Mouse (Mus musculus) forebrain, embryonic 11.5 days (tissue): ENCODE measurements around the gene Cib1. TPM values are rescaled to one million over a fixed set of nuclear protein-coding genes. Genes with fewer than 3 reads are reported as not detected.

Experiments used
- ATAC-seq: fragments of 200-750 bp; cut with Nextera tagmentation; replicated peaks from 2 replicates; pipeline ENCODE4 v1.8.0; 2017; ENCODE audit warnings: moderate TSS enrichment; ENCODE audit not compliant: low FRiP score
- DNase-seq: peaks from one replicate; pipeline ENCODE4 v3.0.0-alpha.2; 2017; ENCODE audit warnings: low spot score
- H3K27ac ChIP-seq: fragments of 300-500 bp; sonication (generic); 2 replicates; pipeline ENCODE4 v1.5.1; 2014; ENCODE audit warnings: low read depth, low read length
- H3K27me3 ChIP-seq: fragments of 300-500 bp; sonication (generic); 2 replicates; pipeline ENCODE4 v1.6.1; 2014; ENCODE audit warnings: mild to moderate bottlenecking, low read length, mixed read lengths; ENCODE audit not compliant: control insufficient read depth, insufficient read depth
- H3K36me3 ChIP-seq: fragments of 300-500 bp; sonication (generic); 2 replicates; pipeline ENCODE4 v1.6.1; 2014; ENCODE audit warnings: mild to moderate bottlenecking, low read length, moderate library complexity, mixed read lengths; ENCODE audit not compliant: control insufficient read depth, insufficient read depth
- H3K4me1 ChIP-seq: fragments of 300-500 bp; sonication (generic); replicated peaks from 2 replicates; pipeline ENCODE4 v1.6.1; 2014; ENCODE audit warnings: low read length, mixed read lengths; ENCODE audit not compliant: control insufficient read depth, insufficient read depth
- H3K4me2 ChIP-seq: fragments of 300-500 bp; sonication (generic); 2 replicates; pipeline ENCODE4 v1.6.1; 2014; ENCODE audit warnings: low read depth, mild to moderate bottlenecking, low read length, moderate library complexity, mixed read lengths; ENCODE audit not compliant: severe bottlenecking
- H3K4me3 ChIP-seq: fragments of 300-500 bp; sonication (generic); 2 replicates; pipeline ENCODE4 v1.5.1; 2014; ENCODE audit warnings: low read depth, low read length
- H3K9ac ChIP-seq: fragments of 300-500 bp; sonication (generic); 2 replicates; pipeline ENCODE4 v1.6.1; 2014; ENCODE audit warnings: low read length
- H3K9me3 ChIP-seq: fragments of 300-500 bp; sonication (generic); 2 replicates; pipeline ENCODE4 v1.6.1; 2016; ENCODE audit warnings: low read length, mixed read lengths; ENCODE audit not compliant: control insufficient read depth
- WGBS: fragments of 180-500 bp; shearing (Covaris S2); extraction: QIAGEN DNeasy Blood & Tissue Kit; methylation state at CpG from one replicate; pipeline ENCODE4 v1.1.7; 2014; 5-methylcytosine and 5-hydroxymethylcytosine counted together
- polyA plus RNA-seq: library from polyadenylated mRNA; unstranded; fragments of >200 nt; fragmentation: Nextera tagmentation; extraction: Ambion mirVana; gene quantifications from 2 replicates; pipeline ENCODE4 v1.2.1, GENCODE M21; 2014

Gene Cib1
- polyA plus RNA-seq, 1 experiment from 2014 or later, result 51.4 TPM

DNA sequence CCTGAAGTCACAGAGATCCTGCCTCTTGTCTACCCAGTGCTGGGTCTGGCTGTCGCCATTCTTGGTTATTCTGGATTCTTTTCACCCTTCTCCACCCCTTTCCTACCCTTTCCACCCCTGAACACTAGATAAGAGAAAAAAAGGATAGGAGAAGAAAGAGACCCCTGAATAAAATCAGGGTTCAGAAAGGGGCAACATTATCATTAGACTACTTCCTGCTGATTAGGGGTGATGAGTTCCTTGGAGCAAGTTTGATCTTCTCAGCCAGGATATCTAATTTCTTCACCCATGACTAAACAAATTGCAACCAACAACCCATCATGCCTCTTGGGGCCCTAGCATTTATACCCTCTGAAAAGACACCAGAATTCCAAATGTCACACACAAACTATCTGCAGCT, 35.2 kb upstream of the Cib1 start:
- H3K27me3 ChIP-seq, result no peaks in the 10 kb centered on the region
- H3K4me3 ChIP-seq, result no peak overlapping the region
- no peak overlapping the region for H3K9ac ChIP-seq
- peaks cover 5% of the 10 kb centered on the region; the same call in 1 of the 2 replicates for H3K4me1 ChIP-seq
- ATAC-seq (no peak), DNase-seq (no peak)
- peaks cover 5% of the 10 kb centered on the region; the same call in 1 of the 2 replicates for H3K36me3 ChIP-seq
- H3K9me3 ChIP-seq, result no peaks in the 10 kb centered on the region
- 79% methylated on average over 1 of the region's 1 CpGs for WGBS
- H3K4me2 ChIP-seq, result no peak overlapping the region
- no peak overlapping the region for H3K27ac ChIP-seq

DNA sequence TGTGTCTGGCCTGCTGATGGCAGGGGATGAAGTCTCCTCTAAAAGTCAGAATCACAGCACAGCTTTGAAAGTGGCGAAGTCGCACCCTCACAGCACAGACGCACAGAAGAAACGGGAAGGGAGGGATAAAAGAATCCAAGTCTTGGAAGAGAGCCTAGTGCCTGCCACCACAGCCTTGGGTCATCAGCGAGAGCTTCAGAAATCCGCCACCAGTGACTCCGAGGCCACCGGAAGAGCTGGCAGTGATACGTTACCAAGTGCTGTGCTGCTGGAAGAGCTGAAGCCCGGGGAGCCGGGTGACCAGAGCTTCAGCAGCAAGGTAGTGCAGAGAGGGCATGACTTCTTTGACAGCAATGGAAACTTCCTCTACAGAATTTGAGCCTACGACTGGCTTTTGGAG, 32.0 kb upstream of the Cib1 start:
- H3K9me3 ChIP-seq, result no peaks in the 10 kb centered on the region

DNA sequence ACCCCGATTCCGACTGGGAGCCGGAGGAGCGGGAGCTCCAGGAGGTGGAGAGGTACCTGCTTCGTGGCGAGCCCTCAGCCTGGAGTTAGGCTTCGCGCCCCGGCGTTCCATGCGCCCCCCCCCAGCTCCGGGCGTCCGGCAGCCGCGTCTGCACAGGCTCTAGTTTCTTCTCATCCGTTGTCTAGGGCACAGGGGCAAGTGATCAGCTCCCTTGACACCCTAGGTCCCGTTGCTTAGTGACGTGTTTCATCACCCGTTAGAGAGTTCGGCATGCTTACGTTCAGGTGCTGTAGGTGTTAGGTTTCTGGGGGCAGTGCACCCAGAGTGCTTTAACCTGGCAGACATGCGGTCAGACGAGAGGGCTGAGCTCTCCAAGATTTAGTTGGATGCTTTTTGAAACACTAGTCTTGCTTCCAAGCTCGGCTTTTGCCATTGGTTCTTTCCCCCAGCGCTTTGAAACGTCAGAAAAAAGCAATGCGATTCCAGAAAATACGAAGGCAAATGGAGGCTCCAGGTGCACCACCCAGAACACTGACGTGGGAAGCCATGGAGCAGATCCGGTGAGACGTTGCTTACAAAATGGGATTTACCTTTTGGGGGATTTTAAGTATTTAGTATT, 28.9 kb upstream of the Cib1 start:
- H3K9me3 ChIP-seq, result no peaks in the 10 kb centered on the region
- H3K4me2 ChIP-seq, result peak overlapping the region; percentile 90
- H3K27me3 ChIP-seq, result no peaks in the 10 kb centered on the region
- peak overlapping the region; percentile 81 for H3K4me3 ChIP-seq
- ATAC-seq, result peak; percentile 51; the same call in 1 of the 2 replicates
- peaks cover 5% of the 10 kb centered on the region; the same call in 1 of the 2 replicates for H3K4me1 ChIP-seq
- no peak for DNase-seq
- WGBS, result 2% methylated on average over 32 of the region's 32 CpGs
- peaks cover under 1% of the 10 kb centered on the region; the same call in 1 of the 2 replicates for H3K36me3 ChIP-seq
- H3K9ac ChIP-seq, result peak overlapping the region; percentile 80
- H3K27ac ChIP-seq, result no peak overlapping the region

More for the DNA sequence above, 32.0 kb upstream of the Cib1 start:
- H3K4me2 ChIP-seq, result no peak overlapping the region
- no peak overlapping the region for H3K4me3 ChIP-seq
- H3K9ac ChIP-seq, result no peak overlapping the region
- DNase-seq (no peak), ATAC-seq (no peak)
- H3K36me3 ChIP-seq, result peaks cover 5% of the 10 kb centered on the region; the same call in 1 of the 2 replicates
- H3K4me1 ChIP-seq, result peaks cover 8% of the 10 kb centered on the region; the same call in 1 of the 2 replicates
- no peak overlapping the region for H3K27ac ChIP-seq
- H3K27me3 ChIP-seq, result no peaks in the 10 kb centered on the region
- 96% methylated on average over 12 of the region's 12 CpGs for WGBS

DNA sequence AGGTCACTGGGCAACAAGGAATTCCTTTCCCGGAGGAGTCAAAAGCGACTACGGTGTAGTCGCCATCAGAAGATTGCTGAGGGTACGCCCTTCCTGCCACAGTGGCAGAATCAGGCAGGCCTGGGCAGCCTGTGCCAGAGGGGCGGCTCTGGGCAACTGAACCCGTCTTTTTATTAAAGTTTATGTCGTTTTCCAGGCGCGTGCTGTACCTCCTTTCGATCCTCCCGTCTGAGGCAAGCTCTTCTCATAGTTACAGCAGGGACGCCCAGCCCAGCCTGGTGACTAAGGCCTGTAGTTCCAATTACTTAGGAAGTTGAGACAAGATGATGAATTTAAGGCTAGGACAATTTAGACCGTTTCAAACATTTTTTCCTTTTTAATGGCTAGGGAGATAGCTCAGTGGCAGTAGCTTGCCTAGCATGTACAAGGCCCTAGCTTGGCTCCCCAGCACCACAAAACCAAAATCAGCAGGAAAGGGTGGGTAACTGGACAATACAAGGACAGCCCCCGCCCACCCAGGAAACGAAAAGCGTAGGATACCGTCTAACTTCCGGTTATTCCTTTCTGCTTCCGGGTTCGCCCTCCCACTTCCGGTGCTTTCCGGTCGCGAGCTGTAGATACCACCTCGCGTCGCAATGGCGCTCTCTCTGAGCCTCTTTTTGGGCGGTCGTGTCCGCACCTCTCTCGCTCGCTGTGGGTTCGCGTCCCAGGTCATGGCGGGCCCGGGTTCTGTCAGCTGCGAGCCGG, 28.2 kb upstream of the Cib1 start, which contains the start of gene Ngrn:
Gene Ngrn (plus strand): TSS at position 591 of the 747 bp plus-strand sequence.
- Histone ChIP-seq H3K4me1 (peaks cover 5% of the 10 kb centered on the region; the same call in 1 of the 2 replicates), H3K9ac (peak within 1 kb of the TSS; percentile 80), H3K9me3 (no peaks in the 10 kb centered on the region), H3K27me3 (no peaks in the 10 kb centered on the region), H3K4me3 (peak within 1 kb of the TSS; percentile 81), H3K27ac (peak within 1 kb of the TSS; percentile 38; the same call in 1 of the 2 replicates), H3K36me3 (no peaks in the 10 kb centered on the region; the same call in 1 of the 2 replicates), H3K4me2 (peak within 1 kb of the TSS; percentile 90)
- 26% methylated on average over 40 of the region's 40 CpGs for WGBS
- peak; percentile 89 for DNase-seq
- ATAC-seq, result peak; percentile 87

DNA sequence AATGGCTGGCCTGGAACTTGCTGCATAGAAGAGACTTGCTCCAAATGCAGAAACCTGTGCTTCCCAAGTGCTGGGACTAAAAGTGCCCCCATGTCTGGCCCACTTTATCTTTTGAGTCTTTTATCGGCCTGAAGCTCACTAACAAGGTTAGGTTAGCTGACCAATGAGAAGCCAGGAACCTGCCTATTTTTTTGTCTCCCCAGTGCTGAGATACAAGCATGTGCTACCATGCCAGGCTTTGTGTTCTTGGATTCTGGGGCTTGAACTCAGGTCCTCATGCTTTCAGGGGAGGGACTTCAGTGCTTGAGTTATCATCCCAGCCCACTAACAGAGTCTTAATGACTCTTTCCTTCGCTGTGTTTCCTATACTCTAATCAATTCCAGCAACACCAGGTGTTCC, 25.1 kb upstream of the Cib1 start:
- no peak for ATAC-seq
- Histone ChIP-seq H3K9ac (no peak overlapping the region), H3K4me2 (no peak overlapping the region), H3K27ac (no peak overlapping the region), H3K27me3 (no peaks in the 10 kb centered on the region), H3K36me3 (no peaks in the 10 kb centered on the region), H3K4me3 (no peak overlapping the region), H3K4me1 (peaks cover 5% of the 10 kb centered on the region; the same call in 1 of the 2 replicates), H3K9me3 (no peaks in the 10 kb centered on the region)
- DNase-seq, result no peak
- 68% methylated on average over 2 of the region's 2 CpGs for WGBS

DNA sequence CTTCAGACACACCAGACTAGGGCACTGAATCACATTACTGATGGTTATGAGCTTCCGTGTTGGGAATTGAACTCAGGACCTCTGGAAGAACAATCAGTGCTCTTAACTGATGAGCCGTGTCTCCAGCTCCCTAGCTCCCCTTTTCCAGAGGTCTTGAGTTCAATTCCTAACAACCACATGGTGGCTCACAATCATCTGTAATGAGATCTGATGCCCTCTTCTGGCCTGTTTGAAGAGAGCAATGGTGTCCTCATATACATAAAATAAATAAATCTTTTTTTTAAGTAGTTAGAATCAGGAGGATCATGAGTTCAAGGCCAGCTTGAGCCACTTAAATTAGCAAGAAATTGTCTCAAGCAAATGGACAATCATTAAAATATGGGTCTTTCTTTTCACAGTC, 23.4 kb upstream of the Cib1 start:
- no peaks in the 10 kb centered on the region for H3K9me3 ChIP-seq
- no peaks in the 10 kb centered on the region for H3K36me3 ChIP-seq
- H3K27me3 ChIP-seq, result no peaks in the 10 kb centered on the region
- no peaks in the 10 kb centered on the region for H3K4me1 ChIP-seq
- no peak overlapping the region for H3K9ac ChIP-seq
- no peak overlapping the region for H3K4me3 ChIP-seq
- no peak for DNase-seq
- ATAC-seq, result no peak
- H3K4me2 ChIP-seq, result no peak overlapping the region
- WGBS, result 74% methylated on average over 2 of the region's 2 CpGs
- H3K27ac ChIP-seq, result no peak overlapping the region

DNA sequence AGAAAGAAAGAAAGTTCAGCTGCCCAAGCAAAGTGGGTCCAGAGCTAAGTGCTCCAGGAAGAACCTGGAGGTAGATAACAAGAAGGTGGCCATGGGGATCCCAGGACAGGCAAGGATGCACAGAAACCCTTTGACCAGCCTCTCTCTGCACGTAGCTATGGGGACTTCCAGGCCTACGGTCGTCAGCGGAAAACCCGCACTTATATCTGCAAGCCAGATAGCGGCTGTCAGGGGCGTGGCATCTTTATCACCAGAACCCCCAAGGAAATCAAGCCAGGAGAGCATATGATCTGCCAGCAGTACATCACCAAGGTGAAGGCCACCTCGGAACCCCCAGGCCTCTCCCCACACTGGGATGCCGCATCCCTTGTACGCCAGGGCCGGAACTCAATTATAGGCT, 20.3 kb upstream of the Cib1 start:
- Histone ChIP-seq H3K27ac (no peak overlapping the region), H3K9me3 (no peaks in the 10 kb centered on the region), H3K4me1 (no peaks in the 10 kb centered on the region), H3K4me3 (no peak overlapping the region), H3K9ac (no peak overlapping the region), H3K4me2 (no peak overlapping the region), H3K27me3 (no peaks in the 10 kb centered on the region), H3K36me3 (no peaks in the 10 kb centered on the region)
- WGBS, result 84% methylated on average over 11 of the region's 11 CpGs
- ATAC-seq, result no peak
- DNase-seq, result no peak

DNA sequence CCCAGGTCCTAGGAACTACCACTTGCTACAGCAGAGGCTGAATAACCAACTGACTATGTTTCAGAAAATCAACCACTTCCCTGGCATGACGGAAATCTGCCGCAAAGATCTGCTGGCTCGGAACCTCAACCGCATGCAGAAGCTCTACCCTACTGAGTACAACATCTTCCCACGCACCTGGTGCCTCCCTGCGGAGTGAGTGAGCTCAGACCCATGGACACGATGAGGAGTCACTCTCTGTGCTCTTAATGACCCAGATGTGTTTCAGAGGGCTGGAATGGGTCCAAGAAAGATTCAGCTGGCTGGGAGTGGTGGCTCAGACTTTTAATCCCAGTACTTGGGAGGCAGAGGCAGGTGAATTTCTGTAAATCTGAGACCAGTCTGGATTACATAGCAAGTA, 19.8 kb upstream of the Cib1 start:
- Histone ChIP-seq H3K9ac (no peak overlapping the region), H3K27me3 (no peaks in the 10 kb centered on the region), H3K27ac (no peak overlapping the region), H3K4me1 (no peaks in the 10 kb centered on the region), H3K9me3 (no peaks in the 10 kb centered on the region), H3K4me3 (no peak overlapping the region), H3K4me2 (no peak overlapping the region), H3K36me3 (no peaks in the 10 kb centered on the region)
- WGBS, result 82% methylated on average over 7 of the region's 7 CpGs
- DNase-seq (no peak), ATAC-seq (no peak)
